Mouse (Mus musculus): ENCODE measurements around the gene Chd2. TPM values are rescaled to one million over a fixed set of nuclear protein-coding genes. Genes with fewer than 3 reads are reported as not detected.

Gene Chd2
- total RNA-seq, 2 experiments from 2014 or later, result 57.4 to 60.3 TPM

- no peak for DNase-seq (ENCODE audit: extremely low spot score in 1 of 2, low spot score in 2 of 2)
- Histone ChIP-seq H3K4me3 (no peak overlapping the region), H3K27ac (no peak overlapping the region)
- TF ChIP-seq CTCF (IDR thresholded peaks at IDR 0.05), result no peak
- intact Hi-C loops (cut with DNase I), result no loop called here
Measured at GRCm38 (mm10) chr7:73402671-73403070, 139.0 kb downstream of the Chd2 start.

- no peak for TF ChIP-seq CTCF (IDR thresholded peaks at IDR 0.05)
- Histone ChIP-seq H3K27ac (no peak overlapping the region), H3K4me3 (no peak overlapping the region)
- intact Hi-C loops (cut with DNase I), result no loop called here
- DNase-seq (ENCODE audit: extremely low spot score in 1 of 2, low spot score in 2 of 2), result no peak
Measured at GRCm38 (mm10) chr7:73402106-73402505, 139.5 kb downstream of the Chd2 start.

- Histone ChIP-seq H3K27ac (no peak overlapping the region), H3K4me3 (peak overlapping the region; percentile 44)
- DNase-seq (ENCODE audit: extremely low spot score in 1 of 2, low spot score in 2 of 2), result no peak
- no peak for TF ChIP-seq CTCF (IDR thresholded peaks at IDR 0.05)
- intact Hi-C loops (cut with DNase I), result loop anchor here (1.0 kb wide), 1 partner anchor 19 kb away; no protein-coding TSS in a partner anchor
Measured at GRCm38 (mm10) chr7:73400051-73400916, 141.3 kb downstream of the Chd2 start.

GRCm38 (mm10) chr7:73399501-73400044, 142.1 kb downstream of the Chd2 start:
- intact Hi-C loops (cut with DNase I), result loop anchor here (1.0 to 5.0 kb wide), 3 partner anchors 20 to 999 kb away; no protein-coding TSS in a partner anchor
- peak overlapping the region; percentile 44 for H3K4me3 ChIP-seq
- H3K27ac ChIP-seq, result peak overlapping the region; percentile 63; the same call in 1 of the 2 replicates
- peak; percentile 77 to 85 for DNase-seq (ENCODE audit: extremely low spot score in 1 of 2, low spot score in 2 of 2)
- peak; percentile 69 for TF ChIP-seq CTCF (IDR thresholded peaks at IDR 0.05)

- DNase-seq (ENCODE audit: extremely low spot score in 1 of 2, low spot score in 2 of 2), result no peak
- no peak for TF ChIP-seq CTCF (IDR thresholded peaks at IDR 0.05)
- H3K27ac ChIP-seq, result peak overlapping the region; percentile 63
- H3K4me3 ChIP-seq, result peak overlapping the region; percentile 44
- intact Hi-C loops (cut with DNase I), result loop anchor here (1.0 to 5.0 kb wide), 2 partner anchors 362 to 999 kb away; no protein-coding TSS in a partner anchor
Measured at GRCm38 (mm10) chr7:73398806-73399442, 142.7 kb downstream of the Chd2 start.

- peak overlapping the region; percentile 44 for H3K4me3 ChIP-seq
Measured at GRCm38 (mm10) chr7:73398319-73398718, 143.3 kb downstream of the Chd2 start.

GRCm38 (mm10) chr7:73394013-73394409, 147.6 kb downstream of the Chd2 start:
- DNase-seq (ENCODE audit: extremely low spot score in 1 of 2, low spot score in 2 of 2), result no peak
- Histone ChIP-seq H3K27ac (peak overlapping the region; percentile 37; the same call in 1 of the 2 replicates), H3K4me3 (peak overlapping the region; percentile 52)
- intact Hi-C loops (cut with DNase I), result no loop called here
- TF ChIP-seq CTCF (IDR thresholded peaks at IDR 0.05), result no peak

More at GRCm38 (mm10) chr7:73398319-73398718, 143.3 kb downstream of the Chd2 start:
- TF ChIP-seq CTCF (IDR thresholded peaks at IDR 0.05), result no peak; the same call in 1 of the 2 replicates
- peak; percentile 53 to 56 for DNase-seq (ENCODE audit: extremely low spot score in 1 of 2, low spot score in 2 of 2)
- intact Hi-C loops (cut with DNase I), result loop anchor here (5.0 kb wide), 1 partner anchor 361 kb away; no protein-coding TSS in a partner anchor
- peak overlapping the region; percentile 63 for H3K27ac ChIP-seq

DNA sequence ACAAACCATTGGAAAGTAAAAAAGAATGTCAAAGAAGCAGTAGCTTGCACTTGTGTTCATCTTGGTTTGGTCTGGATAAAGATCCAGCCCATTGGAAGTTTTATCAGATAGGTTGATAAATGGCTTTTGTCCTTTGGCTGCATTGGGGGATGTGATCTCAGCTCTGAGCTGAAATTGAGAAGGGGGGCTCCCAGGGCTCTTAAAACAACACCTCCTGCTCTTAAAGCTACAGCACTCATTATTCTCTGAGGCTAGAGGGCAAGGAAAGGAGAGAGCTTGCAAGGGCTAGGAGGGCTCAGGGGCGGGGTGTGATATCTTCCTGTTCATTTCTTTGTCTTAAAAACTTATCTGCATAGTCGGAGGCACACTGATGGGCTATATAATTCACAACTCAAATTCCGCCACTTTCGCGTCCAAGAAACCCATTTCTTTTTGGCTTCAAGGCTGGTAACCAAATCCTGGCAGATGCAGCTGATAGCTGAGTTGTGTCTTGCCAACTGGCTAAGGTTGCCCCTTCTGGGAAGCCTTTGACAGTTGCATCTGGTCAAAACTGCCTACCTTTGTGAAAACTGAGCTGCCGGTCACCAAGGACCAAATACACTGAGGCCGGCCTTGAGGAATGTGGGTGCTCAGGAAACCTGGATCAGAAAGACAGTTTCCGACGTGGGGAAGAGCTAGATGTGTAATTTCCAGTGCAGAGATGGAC, 148.2 kb downstream of the Chd2 start:
- intact Hi-C loops (cut with DNase I), result no loop called here
- H3K27ac ChIP-seq, result peak overlapping the region; percentile 83; the same call in 1 of the 2 replicates
- no peak for DNase-seq (ENCODE audit: extremely low spot score in 1 of 2, low spot score in 2 of 2)
- TF ChIP-seq CTCF (IDR thresholded peaks at IDR 0.05), result no peak
- peak overlapping the region; percentile 52 for H3K4me3 ChIP-seq

DNA sequence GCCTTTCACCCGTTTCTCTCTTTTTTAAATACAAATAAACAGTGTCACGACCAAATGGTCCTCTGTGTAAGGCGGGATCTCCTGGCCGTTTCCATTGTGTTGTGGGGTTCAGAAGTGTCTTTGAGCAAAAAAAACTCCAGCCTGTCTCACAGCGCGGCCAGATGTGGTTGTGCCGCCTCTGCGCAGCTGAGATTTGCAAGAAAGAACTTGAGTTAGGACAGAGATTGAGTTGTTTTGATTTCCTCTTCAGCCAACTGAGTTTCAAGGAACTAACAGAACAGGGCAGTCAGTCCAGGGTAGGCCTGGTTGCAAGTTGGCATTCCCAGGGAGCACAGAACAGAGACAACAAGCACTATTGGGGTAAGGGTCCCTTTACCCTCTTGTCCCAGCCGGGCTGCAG, 149.3 kb downstream of the Chd2 start:
- H3K27ac ChIP-seq, result peak overlapping the region; percentile 83
- TF ChIP-seq CTCF (IDR thresholded peaks at IDR 0.05), result no peak
- intact Hi-C loops (cut with DNase I), result no loop called here
- H3K4me3 ChIP-seq, result peak overlapping the region; percentile 52
- DNase-seq (ENCODE audit: extremely low spot score in 1 of 2, low spot score in 2 of 2), result no peak

DNA sequence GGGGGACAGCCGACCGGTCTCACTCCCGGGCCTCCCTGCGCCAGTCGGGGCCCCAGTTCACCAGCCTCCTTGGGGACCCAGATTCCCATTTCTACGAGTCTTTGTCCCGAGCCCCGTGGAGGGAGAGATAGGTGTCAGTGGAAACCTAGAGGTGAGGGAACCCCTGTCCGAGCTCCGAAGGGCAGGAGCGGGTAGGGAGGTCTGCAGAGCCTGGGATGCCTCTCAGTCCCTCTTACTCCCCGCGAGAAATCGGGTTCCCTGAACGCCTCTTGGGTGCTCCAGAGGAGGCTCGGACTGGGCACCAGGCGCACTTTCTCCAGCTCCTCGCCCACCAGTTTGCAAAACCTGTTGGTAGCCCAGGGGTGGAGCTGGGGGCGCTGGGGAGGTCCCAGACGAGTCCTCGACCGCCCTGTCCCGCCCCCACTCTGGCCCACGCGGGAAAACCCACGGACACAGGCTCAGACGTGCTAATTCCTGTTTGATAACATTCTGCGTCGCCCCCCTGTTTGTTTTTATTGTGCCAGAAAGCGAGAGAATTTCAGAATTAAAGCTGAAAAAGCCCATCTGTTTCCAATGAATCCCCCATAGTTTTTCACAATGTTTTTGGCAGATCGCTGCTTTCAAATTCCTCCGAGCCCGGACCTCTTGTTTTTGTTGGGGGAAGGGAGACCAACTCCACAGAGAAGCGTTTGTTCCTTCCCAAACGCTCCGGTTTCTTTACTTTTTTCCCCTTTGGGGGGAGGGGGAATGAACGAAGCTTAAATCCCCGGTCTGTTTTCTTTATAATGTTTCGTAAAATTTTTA, 149.9 kb downstream of the Chd2 start:
- intact Hi-C loops (cut with DNase I), result loop anchor here (2.0 kb wide), 1 partner anchor 15 kb away; no protein-coding TSS in a partner anchor
- TF ChIP-seq CTCF (IDR thresholded peaks at IDR 0.05), result no peak
- Histone ChIP-seq H3K4me3 (peak overlapping the region; percentile 52), H3K27ac (peak overlapping the region; percentile 83)
- peak; percentile 38 to 42 for DNase-seq (ENCODE audit: extremely low spot score in 1 of 2, low spot score in 2 of 2)

Data from left cerebral cortex, adult 2 months (tissue).